In the genomic region with DNA sequence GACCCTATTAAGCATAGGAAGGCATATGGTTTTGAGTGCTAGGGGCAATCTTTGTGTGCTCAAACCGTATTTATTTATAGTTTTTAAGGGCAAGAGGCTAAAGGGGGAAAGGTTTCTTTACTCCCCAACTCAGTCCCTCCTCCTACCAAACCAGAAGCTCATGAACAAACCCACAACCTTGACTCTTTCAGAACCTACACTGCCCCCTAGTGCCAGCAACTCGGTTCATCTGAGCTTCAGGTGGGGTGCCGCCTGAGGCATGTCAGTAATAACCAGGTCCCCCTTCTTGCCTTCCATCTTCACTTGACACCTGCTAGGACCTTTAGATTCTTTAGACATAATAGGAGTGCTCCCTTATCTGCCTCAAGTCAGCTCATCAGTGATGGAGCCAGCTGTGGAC, we compare ENCODE assay signal across 9 mouse cellular contexts. TPM values are rescaled to one million over a fixed set of nuclear protein-coding genes. Genes with fewer than 3 reads are reported as not detected.
DNase-seq lines count a peak whose midpoint lies in the region; ATAC-seq and TF ChIP-seq lines count a peak whose summit lies in the region.
"Had no signal": no experiment of that assay in that cellular context is flagged by ENCODE, and none has a peak within 500 bp of the region (broad histone marks: within the 10 kb centered on the region; RNA-seq: fewer than 3 reads in every experiment).

No protein-coding gene starts in this region.

- H3K27me3 ChIP-seq in midbrain, postnatal 0 days (ENCODE audit: insufficient read depth, low read length) = no peaks in the 10 kb centered on the region
- no peaks in the 10 kb centered on the region for H3K27me3 ChIP-seq in midbrain, embryonic 16.5 days (ENCODE audit: control insufficient read depth, insufficient read depth, low read depth, low read length)
- H3K27me3 ChIP-seq in cerebellum, adult 2 months (ENCODE audit: control insufficient read depth, insufficient read depth, low read length) = no peaks in the 10 kb centered on the region

- TF ChIP-seq CTCF in midbrain, postnatal 0 days (IDR thresholded peaks at IDR 0.05) = 0 out of 2 replicates have a peak, but pooled peaks have one; percentile 13
- TF ChIP-seq CTCF in cerebellum, adult 2 months (IDR thresholded peaks at IDR 0.05; ENCODE audit: borderline replicate concordance, insufficient read depth, low read depth, low read length) = no peak

- no peaks in the 10 kb centered on the region for H3K4me1 ChIP-seq in midbrain, postnatal 0 days (ENCODE audit: insufficient read depth, low read length)
- no peaks in the 10 kb centered on the region for H3K4me1 ChIP-seq in midbrain, embryonic 16.5 days (ENCODE audit: control insufficient read depth, insufficient read depth, low read length)
- H3K4me1 ChIP-seq in cerebellum, adult 2 months (ENCODE audit: control insufficient read depth, insufficient read depth, low read length) = no peaks in the 10 kb centered on the region

- H3K9ac ChIP-seq in midbrain, postnatal 0 days (replicated peaks; ENCODE audit: low read length, poor library complexity, severe bottlenecking) = no peak overlapping the region
- no peak overlapping the region for H3K9ac ChIP-seq in midbrain, embryonic 16.5 days (ENCODE audit: low read depth, low read length)

- no peaks in the 10 kb centered on the region for H3K36me3 ChIP-seq in midbrain, postnatal 0 days (ENCODE audit: insufficient read depth, low read length)
- no peaks in the 10 kb centered on the region for H3K36me3 ChIP-seq in midbrain, embryonic 16.5 days (ENCODE audit: control insufficient read depth, insufficient read depth, low read length)

- no peak for ATAC-seq in midbrain, postnatal 0 days (ENCODE audit: low FRiP score)
- no peak for ATAC-seq in midbrain, embryonic 16.5 days
- no peak for ATAC-seq in megakaryocyte-erythroid progenitor cell, adult 5-6 weeks (replicated peaks; ENCODE audit: low FRiP score, low TSS enrichment, poor library complexity, severe bottlenecking)

- no peak overlapping the region for H3K4me3 ChIP-seq in midbrain, postnatal 0 days (ENCODE audit: low read depth, low read length)
- no peak overlapping the region for H3K4me3 ChIP-seq in midbrain, embryonic 16.5 days (ENCODE audit: low read depth, low read length)
- no peak overlapping the region for H3K4me3 ChIP-seq in cerebellum, adult 2 months (replicated peaks; ENCODE audit: insufficient read depth, low read depth, low read length)
- H3K4me3 ChIP-seq: erythroblast, embryonic 14.5 days had no signal

- DNase-seq in cerebellum, postnatal 10 days = peak; percentile 53 to 58
- no peak for DNase-seq in cerebellum, adult 9-11 months
- no peak for DNase-seq in midbrain, postnatal 0 days (ENCODE audit: low spot score)
- DNase-seq in kidney, postnatal 10 days = peak; percentile 70
- DNase-seq in spleen, postnatal 4 days (ENCODE audit: low spot score in 2 of 2) = peak; percentile 63 to 85
- DNase-seq in cerebellum, adult 2 months = no peak

- no peaks in the 10 kb centered on the region for H3K9me3 ChIP-seq in midbrain, postnatal 0 days (ENCODE audit: low read length)
- no peaks in the 10 kb centered on the region for H3K9me3 ChIP-seq in midbrain, embryonic 16.5 days (replicated peaks; ENCODE audit: control insufficient read depth, low read length, poor library complexity, severe bottlenecking)

- WGBS in midbrain, postnatal 0 days = 40% methylated on average over 3 of the region's 3 CpGs
- WGBS in midbrain, embryonic 16.5 days = 48% methylated on average over 3 of the region's 3 CpGs
- 49% methylated on average over 3 of the region's 3 CpGs for WGBS in cerebellum, adult 2 months

- TF ChIP-seq POLR2A in cerebellum, adult 2 months (IDR thresholded peaks at IDR 0.05; ENCODE audit: borderline replicate concordance, insufficient read depth, low read length) = no peak

- no peak overlapping the region for H3K27ac ChIP-seq in midbrain, postnatal 0 days (ENCODE audit: low read depth, low read length)
- H3K27ac ChIP-seq in midbrain, embryonic 16.5 days (ENCODE audit: low read length) = no peak overlapping the region
- no peak overlapping the region for H3K27ac ChIP-seq in cerebellum, adult 2 months (ENCODE audit: insufficient read depth, low read length)

- no peak overlapping the region for H3K4me2 ChIP-seq in midbrain, postnatal 0 days (ENCODE audit: low read depth, low read length, poor library complexity, severe bottlenecking)
- no peak overlapping the region for H3K4me2 ChIP-seq in midbrain, embryonic 16.5 days (ENCODE audit: low read length)

RNA-seq across cellular contexts. Expression of a gene that starts 12.5 kb away (rescaled TPM):
- 0.49 and 0.52 TPM in 2 replicates for total RNA-seq in midbrain, postnatal 0 days (2014; rRNA removed)
- 0.64 and 0.76 TPM in 2 replicates for polyA plus RNA-seq in midbrain, postnatal 0 days (2015; fragmentation: Nextera tagmentation; extraction: Ambion mirVana)
- polyA plus RNA-seq in midbrain, embryonic 16.5 days (2015; fragmentation: Nextera tagmentation; extraction: Ambion mirVana) = 0.91 and 0.93 TPM in 2 replicates
- 3.1 TPM in 1 of 2 replicates, not detected in the other for total RNA-seq in megakaryocyte-erythroid progenitor cell, adult 5-6 weeks (2014; fragmentation: Nextera tagmentation)
- total RNA-seq in megakaryocyte-erythroid progenitor cell, adult 5-6 weeks (2017) = 0.23 and 0.56 TPM in 2 replicates
- 0.73 and 0.84 TPM in 2 replicates for polyA plus RNA-seq in cerebellum, adult 2 months (2012; rRNA removed)

RNA-seq across cellular contexts. Expression of a gene that starts 55.1 kb away (rescaled TPM):
- total RNA-seq in midbrain, postnatal 0 days (2014; rRNA removed) = 117 and 163 TPM in 2 replicates
- polyA plus RNA-seq in midbrain, postnatal 0 days (2015; fragmentation: Nextera tagmentation; extraction: Ambion mirVana) = 121 and 134 TPM in 2 replicates
- 243 and 285 TPM in 2 replicates for polyA plus RNA-seq in midbrain, embryonic 16.5 days (2015; fragmentation: Nextera tagmentation; extraction: Ambion mirVana)
- total RNA-seq in megakaryocyte-erythroid progenitor cell, adult 5-6 weeks (2014; fragmentation: Nextera tagmentation) = 188 and 192 TPM in 2 replicates
- total RNA-seq in megakaryocyte-erythroid progenitor cell, adult 5-6 weeks (2017) = 316 and 323 TPM in 2 replicates
- 152 and 166 TPM in 2 replicates for polyA plus RNA-seq in cerebellum, adult 2 months (2012; rRNA removed)

Comparison
In these comparisons a context has a peak if more than half of its experiments do, and no peak if none do; other contexts are left out.
1. DNase-seq: peak in cerebellum, postnatal 10 days (2 of 2), kidney, postnatal 10 days (single experiment) and spleen, postnatal 4 days (2 of 2); none in cerebellum, adult 9-11 months (single experiment), midbrain, postnatal 0 days (single experiment) and cerebellum, adult 2 months (0 of 2).